Mouse (Mus musculus) liver, embryonic 11.5 days (tissue): ENCODE data around the gene Pltp. TPM values are rescaled to one million over a fixed set of nuclear protein-coding genes. Genes with fewer than 3 reads are reported as not detected.

Source experiments
- ATAC-seq: fragments of 200-750 bp; cut with Nextera tagmentation; replicated peaks from 2 replicates; pipeline ENCODE4 v1.8.0; 2017; ENCODE audit warnings: moderate number of reproducible peaks, mild to moderate bottlenecking, moderate TSS enrichment, moderate library complexity; ENCODE audit not compliant: low FRiP score
- DNase-seq: peaks from one replicate; pipeline ENCODE4 v3.0.0-alpha.2; 2017; ENCODE audit warnings: low spot score
- H3K27ac ChIP-seq: fragments of 300-500 bp; sonication (generic); 2 replicates; pipeline ENCODE4 v1.5.1; 2014; ENCODE audit warnings: mild to moderate bottlenecking, low read depth, low read length, control low read depth
- H3K27me3 ChIP-seq: fragments of 300-500 bp; sonication (generic); replicated peaks from 2 replicates; pipeline ENCODE4 v1.6.1; 2014; ENCODE audit warnings: low read length, mixed read lengths; ENCODE audit not compliant: control insufficient read depth, insufficient read depth
- H3K36me3 ChIP-seq: fragments of 300-500 bp; sonication (generic); 2 replicates; pipeline ENCODE4 v1.6.1; 2014; ENCODE audit warnings: mild to moderate bottlenecking, low read length, moderate library complexity, mixed read lengths; ENCODE audit not compliant: control insufficient read depth, insufficient read depth
- H3K4me1 ChIP-seq: fragments of 300-500 bp; sonication (generic); replicated peaks from 2 replicates; pipeline ENCODE4 v1.6.1; 2014; ENCODE audit warnings: low read length, mixed read lengths; ENCODE audit not compliant: control insufficient read depth, insufficient read depth
- H3K4me2 ChIP-seq: fragments of 300-500 bp; sonication (generic); 2 replicates; pipeline ENCODE4 v1.6.1; 2014; ENCODE audit warnings: mild to moderate bottlenecking, control low read depth, moderate library complexity
- H3K4me3 ChIP-seq: fragments of 300-500 bp; sonication (generic); 2 replicates; pipeline ENCODE4 v1.5.1; 2014; ENCODE audit warnings: low read depth, low read length, control low read depth
- H3K9ac ChIP-seq: fragments of 300-500 bp; sonication (generic); 2 replicates; pipeline ENCODE4 v1.6.1; 2014; ENCODE audit warnings: low read depth, low read length, control low read depth
- H3K9me3 ChIP-seq: fragments of 300-500 bp; sonication (generic); 2 replicates; pipeline ENCODE4 v1.6.1; 2016; ENCODE audit warnings: low read length, inconsistent platforms, mixed read lengths; ENCODE audit not compliant: control insufficient read depth
- WGBS: fragments of 180-500 bp; shearing (Covaris S2); extraction: QIAGEN DNeasy Blood & Tissue Kit; methylation state at CpG from one replicate; pipeline ENCODE4 v1.1.7; 2014; 5-methylcytosine and 5-hydroxymethylcytosine counted together
- polyA plus RNA-seq: library from polyadenylated mRNA; unstranded; fragments of >200 nt; fragmentation: Nextera tagmentation; extraction: Ambion mirVana; gene quantifications from 2 replicates; pipeline ENCODE4 v1.2.1, GENCODE M21; 2014

The Pltp gene
- polyA plus RNA-seq, 1 experiment from 2014 or later = 10.7 TPM

DNA sequence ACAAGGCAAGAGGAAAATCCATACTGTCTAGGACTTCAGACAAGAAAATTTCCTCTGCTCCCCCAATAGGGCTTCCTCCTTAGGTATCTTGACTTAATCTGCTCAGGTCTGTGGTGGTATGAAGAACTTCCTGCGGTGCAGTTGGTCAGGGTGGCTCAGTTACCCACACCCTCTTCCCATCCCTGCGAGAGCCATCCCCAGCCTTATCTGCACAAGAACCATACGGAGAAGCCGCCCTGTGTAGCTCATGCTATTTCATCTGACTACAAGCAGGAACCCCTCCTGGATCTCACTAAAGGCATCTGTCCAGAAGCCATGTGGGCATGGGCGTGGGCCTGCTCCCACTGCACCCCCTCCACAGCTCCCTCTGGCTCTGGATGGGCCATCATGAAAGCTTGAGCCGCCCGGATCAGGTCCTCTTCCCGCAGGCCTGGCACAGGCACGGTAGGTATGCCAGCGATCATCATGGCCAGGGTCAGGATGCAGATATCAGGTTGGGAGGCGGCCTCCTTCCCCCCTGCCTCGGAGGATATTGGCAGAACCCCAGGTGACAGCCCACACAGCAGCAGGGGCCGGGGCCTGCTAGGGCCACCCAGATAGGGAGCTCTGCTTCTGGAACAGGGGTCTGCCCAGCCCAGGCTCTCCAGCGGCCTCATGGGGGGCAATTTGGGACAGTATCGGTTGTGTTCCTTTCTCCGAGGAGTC, 30.2 kb downstream of the Pltp start:
- H3K36me3 ChIP-seq = peaks cover 16% of the 10 kb centered on the region
- H3K4me3 ChIP-seq = no peak overlapping the region
- ATAC-seq (0 out of 2 replicates have a peak, but pooled peaks have one; percentile 9), DNase-seq (no peak)
- no peak overlapping the region for H3K4me2 ChIP-seq
- no peak overlapping the region for H3K27ac ChIP-seq
- no peaks in the 10 kb centered on the region for H3K27me3 ChIP-seq
- no peaks in the 10 kb centered on the region for H3K9me3 ChIP-seq
- H3K9ac ChIP-seq = no peak overlapping the region
- H3K4me1 ChIP-seq = peaks cover 5% of the 10 kb centered on the region; the same call in 1 of the 2 replicates
- WGBS = 80% methylated on average over 16 of the region's 16 CpGs

DNA sequence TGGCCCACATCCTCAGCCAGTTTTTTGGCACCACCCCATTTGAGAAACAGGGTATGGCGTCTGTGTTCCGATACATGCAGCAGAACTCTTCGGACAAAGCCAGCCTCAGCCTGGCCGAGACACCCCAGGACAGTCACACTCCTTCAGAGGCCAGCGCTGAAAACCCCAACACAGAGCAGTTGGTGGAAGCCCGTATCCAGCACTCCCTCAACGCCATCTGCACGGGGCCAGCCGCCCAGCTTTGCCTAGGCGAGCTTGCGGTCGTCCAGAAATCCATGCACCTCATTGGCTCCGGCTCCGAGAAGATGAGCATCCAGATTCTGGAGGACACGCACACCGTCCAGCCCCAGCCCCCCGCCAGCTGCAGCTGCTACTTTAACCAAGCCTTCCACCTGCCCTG, 32.0 kb downstream of the Pltp start:
- Histone ChIP-seq H3K9ac (no peak overlapping the region), H3K4me2 (no peak overlapping the region), H3K4me1 (peaks cover 5% of the 10 kb centered on the region; the same call in 1 of the 2 replicates), H3K27me3 (no peaks in the 10 kb centered on the region), H3K36me3 (peaks cover 16% of the 10 kb centered on the region), H3K27ac (no peak overlapping the region), H3K9me3 (no peaks in the 10 kb centered on the region), H3K4me3 (no peak overlapping the region)
- DNase-seq = no peak
- ATAC-seq = no peak
- 95% methylated on average over 17 of the region's 17 CpGs for WGBS

DNA sequence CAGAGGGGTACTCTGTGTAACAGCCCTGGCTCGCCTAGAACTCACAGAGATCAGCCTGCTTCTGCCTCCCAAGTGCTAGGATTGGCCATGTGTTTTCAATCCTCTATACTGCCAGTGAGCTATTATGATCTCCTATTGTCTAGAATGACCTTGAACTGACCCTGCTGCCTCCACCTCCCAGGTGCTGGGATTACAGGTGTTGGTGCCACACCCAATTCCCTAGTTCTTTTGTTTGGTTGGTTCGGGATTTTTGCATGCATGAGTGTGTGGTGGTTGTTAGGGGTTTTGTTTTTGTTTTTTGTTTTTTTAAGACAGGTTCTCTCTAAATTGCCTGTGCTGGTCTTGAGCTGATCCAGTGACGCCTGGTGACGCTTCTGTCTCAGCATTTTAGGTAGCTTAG, 33.5 kb downstream of the Pltp start:
- DNase-seq = no peak
- 89% methylated on average over 4 of the region's 4 CpGs for WGBS
- peak overlapping the region; percentile 79 for H3K4me2 ChIP-seq
- no peak for ATAC-seq
- peaks cover 16% of the 10 kb centered on the region for H3K36me3 ChIP-seq
- H3K4me1 ChIP-seq = peaks cover 5% of the 10 kb centered on the region; the same call in 1 of the 2 replicates
- no peaks in the 10 kb centered on the region for H3K9me3 ChIP-seq
- peak overlapping the region; percentile 77; the same call in 1 of the 2 replicates for H3K4me3 ChIP-seq
- no peak overlapping the region for H3K27ac ChIP-seq
- H3K27me3 ChIP-seq = no peaks in the 10 kb centered on the region
- H3K9ac ChIP-seq = no peak overlapping the region

DNA sequence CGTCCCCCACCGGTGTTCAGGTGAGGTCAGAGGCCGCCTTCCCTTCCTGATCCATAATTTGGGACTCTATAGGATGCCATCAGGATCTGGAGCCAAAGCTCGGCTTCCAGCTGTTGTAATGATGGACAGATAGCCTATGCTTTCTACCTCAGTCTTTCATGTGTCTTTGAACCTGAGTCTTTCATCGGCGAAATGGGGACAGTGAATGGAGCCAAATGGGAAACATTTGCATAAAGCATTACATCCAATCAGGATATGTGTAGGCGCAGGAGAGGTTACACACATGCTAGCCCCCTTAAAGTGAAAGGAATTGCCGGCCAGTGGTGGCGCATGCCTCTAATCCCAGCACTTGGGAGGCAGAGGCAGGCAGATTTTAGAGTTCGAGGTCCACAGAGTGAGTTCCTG, 34.3 kb downstream of the Pltp start:
- peaks cover 16% of the 10 kb centered on the region for H3K36me3 ChIP-seq
- ATAC-seq = peak; percentile 70

DNA sequence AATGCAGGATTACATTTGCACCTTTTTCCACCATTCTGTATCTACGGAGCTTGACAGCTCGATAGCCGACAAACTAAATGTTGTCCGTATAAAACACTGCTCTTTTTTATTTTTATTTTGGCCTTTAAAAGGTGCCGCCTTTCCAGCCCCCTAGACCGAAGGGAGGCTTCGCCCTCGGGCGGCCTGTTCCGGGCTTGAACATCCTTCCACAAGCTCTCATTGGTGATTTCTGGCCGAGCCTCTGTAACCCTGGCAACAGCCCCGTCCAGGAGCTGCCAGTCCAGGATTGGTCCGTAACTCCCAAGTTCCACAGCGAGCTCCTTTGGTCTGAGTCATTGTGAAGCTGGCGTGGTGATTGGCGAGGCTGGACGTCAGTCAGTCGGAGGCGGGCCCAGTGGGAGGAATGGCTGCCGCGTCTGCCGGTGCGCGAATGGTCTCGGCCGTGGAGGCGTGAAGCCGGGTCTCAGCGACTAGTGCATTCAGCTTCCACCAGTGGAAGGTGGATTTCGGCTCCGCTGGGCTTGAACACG, 34.8 kb downstream of the Pltp start, which contains the start of gene Zswim1:
Gene Zswim1, plus strand, starts transcription at position 51 of the 530 bp plus-strand sequence.
- Histone ChIP-seq H3K36me3 (peaks cover 16% of the 10 kb centered on the region), H3K4me2 (peak within 1 kb of the TSS; percentile 79), H3K4me3 (peak within 1 kb of the TSS; percentile 77), H3K27me3 (no peaks in the 10 kb centered on the region), H3K9me3 (no peaks in the 10 kb centered on the region), H3K4me1 (peaks cover 8% of the 10 kb centered on the region), H3K9ac (peak within 1 kb of the TSS; percentile 75), H3K27ac (peak within 1 kb of the TSS; percentile 57; the same call in 1 of the 2 replicates)
- DNase-seq (peak; percentile 99), ATAC-seq (peak; percentile 99)
- WGBS = 2% methylated on average over 32 of the region's 32 CpGs

More for the DNA sequence above, 34.3 kb downstream of the Pltp start:
- H3K4me3 ChIP-seq = peak overlapping the region; percentile 77
- DNase-seq = no peak
- H3K4me1 ChIP-seq = peaks cover 5% of the 10 kb centered on the region; the same call in 1 of the 2 replicates
- peak overlapping the region; percentile 75 for H3K9ac ChIP-seq
- no peaks in the 10 kb centered on the region for H3K27me3 ChIP-seq
- no peaks in the 10 kb centered on the region for H3K9me3 ChIP-seq
- H3K4me2 ChIP-seq = peak overlapping the region; percentile 79
- WGBS = 2% methylated on average over 10 of the region's 10 CpGs
- peak overlapping the region; percentile 57; the same call in 1 of the 2 replicates for H3K27ac ChIP-seq

DNA sequence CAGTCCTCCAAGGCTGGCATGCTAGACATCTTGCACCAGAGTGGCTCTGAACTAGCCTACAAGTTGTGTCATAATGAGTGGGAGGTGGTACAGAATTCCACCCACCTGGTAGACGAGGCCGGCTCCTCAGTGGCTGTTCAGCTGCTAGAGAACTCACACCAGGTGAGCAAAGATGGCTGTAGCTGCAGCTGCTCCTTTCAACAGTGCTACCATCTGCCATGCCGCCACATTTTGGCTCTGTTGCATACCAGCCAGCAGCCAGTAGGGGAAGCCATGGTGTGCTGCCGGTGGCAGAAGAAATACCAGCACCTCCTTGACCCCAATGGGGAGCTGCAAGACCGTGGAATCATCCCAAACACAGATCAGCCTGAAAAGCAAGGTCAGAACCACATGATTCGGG, 36.5 kb downstream of the Pltp start:
- no peak for ATAC-seq

DNA sequence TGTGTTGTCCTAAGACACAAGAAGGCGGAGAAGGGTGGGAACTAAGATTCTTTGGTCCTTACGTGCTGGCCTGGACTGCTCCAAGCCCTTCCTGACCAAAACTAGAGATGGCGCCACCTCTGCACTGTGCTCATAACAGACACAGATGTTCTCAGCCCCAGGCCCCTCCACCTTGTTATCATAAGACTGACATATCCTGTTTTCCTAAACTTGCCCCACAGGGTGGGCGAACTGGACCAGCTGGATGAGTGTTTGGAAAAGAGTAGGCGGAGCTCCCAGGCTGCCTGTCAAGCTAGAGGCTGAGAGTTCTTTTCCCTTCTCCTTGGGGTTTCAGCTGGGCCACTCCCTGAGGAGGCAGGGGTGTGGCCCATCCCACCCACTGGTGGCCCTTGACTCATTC, 39.8 kb downstream of the Pltp start:
- no peak overlapping the region for H3K9ac ChIP-seq
- H3K4me1 ChIP-seq = peaks cover 6% of the 10 kb centered on the region; the same call in 1 of the 2 replicates
- H3K36me3 ChIP-seq = 0 out of 2 replicates have a peak, but pooled peaks cover 2% of the 10 kb centered on the region
- H3K9me3 ChIP-seq = no peaks in the 10 kb centered on the region
- no peak overlapping the region for H3K4me3 ChIP-seq
- 80% methylated on average over 5 of the region's 5 CpGs for WGBS
- ATAC-seq (no peak), DNase-seq (no peak)
- H3K27me3 ChIP-seq = no peaks in the 10 kb centered on the region
- no peak overlapping the region for H3K4me2 ChIP-seq
- H3K27ac ChIP-seq = 0 out of 2 replicates have a peak overlapping the region, but pooled peaks have one; percentile 5

More for the DNA sequence above, 36.5 kb downstream of the Pltp start:
- Histone ChIP-seq H3K9me3 (no peaks in the 10 kb centered on the region), H3K27ac (no peak overlapping the region), H3K36me3 (peaks cover 10% of the 10 kb centered on the region), H3K27me3 (no peaks in the 10 kb centered on the region), H3K9ac (no peak overlapping the region), H3K4me1 (peaks cover 7% of the 10 kb centered on the region), H3K4me3 (no peak overlapping the region), H3K4me2 (no peak overlapping the region)
- WGBS = 87% methylated on average over 6 of the region's 6 CpGs
- no peak for DNase-seq

DNA sequence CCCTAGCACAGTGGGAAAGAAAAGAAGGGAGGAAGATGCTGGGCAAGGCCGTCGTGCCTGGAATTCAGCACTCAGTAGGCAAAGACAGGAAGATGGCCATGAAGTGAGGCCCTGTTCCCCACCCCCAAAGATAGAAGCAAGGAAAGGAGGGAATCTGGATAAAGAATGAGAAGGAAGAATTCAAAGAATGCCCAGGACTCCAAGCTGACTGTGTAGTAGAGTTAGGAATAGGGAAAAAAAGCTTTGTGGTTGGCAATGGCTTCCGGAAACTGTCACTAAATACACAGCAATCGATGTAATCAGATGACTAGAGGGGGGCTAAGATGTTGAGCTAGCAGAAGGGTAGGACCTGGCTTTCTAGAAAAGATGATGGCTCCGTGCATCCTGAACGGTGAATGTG, 40.3 kb downstream of the Pltp start:
- peaks cover 6% of the 10 kb centered on the region; the same call in 1 of the 2 replicates for H3K4me1 ChIP-seq
- no peak overlapping the region for H3K9ac ChIP-seq
- H3K9me3 ChIP-seq = no peaks in the 10 kb centered on the region
- DNase-seq = no peak
- H3K4me2 ChIP-seq = no peak overlapping the region
- 0 out of 2 replicates have a peak, but pooled peaks cover 3% of the 10 kb centered on the region for H3K36me3 ChIP-seq
- 80% methylated on average over 6 of the region's 6 CpGs for WGBS
- no peak overlapping the region for H3K27ac ChIP-seq
- H3K27me3 ChIP-seq = no peaks in the 10 kb centered on the region
- H3K4me3 ChIP-seq = no peak overlapping the region
- ATAC-seq = no peak
